Mouse (Mus musculus) kidney, adult 2 months (tissue): Measurements from ENCODE around the gene Lclat1. TPM values are rescaled to one million over a fixed set of nuclear protein-coding genes. Genes with fewer than 3 reads are reported as not detected.

ENCODE experiments used
- DNase-seq: peaks from one replicate; pipeline ENCODE4 v3.0.0; 2021
- H3K27ac ChIP-seq: fragments of 200-500 bp; 2 replicates; pipeline ENCODE4 v1.5.1; 2012; ENCODE audit warnings: low read depth, low read length, control low read depth, inconsistent platforms; ENCODE audit not compliant: insufficient read depth
- H3K27me3 ChIP-seq: fragments of 200-500 bp; replicated peaks from 2 replicates; pipeline ENCODE4 v1.6.1; 2012; ENCODE audit warnings: mild to moderate bottlenecking, moderate library complexity, low read length, inconsistent platforms; ENCODE audit not compliant: control insufficient read depth, insufficient read depth
- H3K36me3 ChIP-seq: fragments of 200-500 bp; 2 replicates; pipeline ENCODE4 v1.6.1; 2012; ENCODE audit warnings: mild to moderate bottlenecking, moderate library complexity, low read length, inconsistent platforms; ENCODE audit not compliant: control insufficient read depth, insufficient read depth
- H3K4me1 ChIP-seq: fragments of 200-500 bp; 2 replicates; pipeline ENCODE4 v1.6.1; 2011; ENCODE audit warnings: low read length; ENCODE audit not compliant: control insufficient read depth, insufficient read depth
- H3K4me3 ChIP-seq: fragments of 200-500 bp; 2 replicates; pipeline ENCODE4 v1.5.1; 2011; ENCODE audit warnings: mild to moderate bottlenecking, low read depth, low read length, control low read depth; ENCODE audit not compliant: insufficient read depth
- CTCF ChIP-seq: fragments of 200-500 bp; conservative IDR thresholded peaks from 2 replicates; pipeline ENCODE4 v1.5.1; 2011; ENCODE audit warnings: low read depth, mild to moderate bottlenecking, control low read depth, low read length, moderate library complexity, mixed read lengths; ENCODE audit not compliant: insufficient read depth, insufficient read length
- POLR2A ChIP-seq: fragments of 200-500 bp; IDR thresholded peaks from one replicate; pipeline ENCODE4 v1.6.1; 2011; ENCODE audit warnings: low read depth, low read length, control low read depth
- WGBS: fragments of 180-500 bp; shearing (Covaris S2); methylation state at CpG from one replicate; pipeline ENCODE4 v1.1.7; 2018; 5-methylcytosine and 5-hydroxymethylcytosine counted together
- polyA plus RNA-seq: library from polyadenylated mRNA; depleted of rRNA; stranded (reverse); fragments of >200 nt; gene quantifications from 2 replicates; pipeline ENCODE4 v1.2.3, GENCODE M21; 2012

Lclat1 gene
- polyA plus RNA-seq, 1 experiment, result 18.8 TPM

DNA sequence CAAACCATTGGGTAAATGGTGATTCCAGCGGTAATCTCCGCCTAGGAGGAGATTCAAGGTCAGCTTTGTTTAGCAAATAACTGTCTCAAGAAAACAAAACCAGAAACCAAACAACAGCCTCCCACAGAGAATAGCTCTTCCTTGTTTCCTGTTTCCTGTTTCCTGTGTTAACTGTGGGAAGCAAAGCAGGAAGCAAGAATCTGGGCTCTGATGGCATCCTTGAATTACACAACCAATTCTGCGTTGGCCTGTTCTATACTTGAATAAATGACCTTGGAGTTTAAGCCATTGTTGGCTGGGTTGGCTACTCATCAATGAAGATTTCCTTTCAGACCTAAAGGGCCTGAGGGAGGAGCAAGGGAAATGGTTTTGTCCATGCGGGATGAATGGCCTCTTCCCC lies 5.2 kb upstream of the Lclat1 start:
- Histone ChIP-seq H3K27me3 (no peaks in the 10 kb centered on the region), H3K27ac (0 out of 2 replicates have a peak overlapping the region, but pooled peaks have one; percentile 20), H3K4me1 (peaks cover 3% of the 10 kb centered on the region; the same call in 1 of the 2 replicates), H3K36me3 (no peaks in the 10 kb centered on the region), H3K4me3 (no peak overlapping the region)
- peak; percentile 29 for DNase-seq
- no peak for TF ChIP-seq CTCF
- TF ChIP-seq POLR2A, result no peak
- 73% methylated on average over 4 of the region's 4 CpGs for WGBS

DNA sequence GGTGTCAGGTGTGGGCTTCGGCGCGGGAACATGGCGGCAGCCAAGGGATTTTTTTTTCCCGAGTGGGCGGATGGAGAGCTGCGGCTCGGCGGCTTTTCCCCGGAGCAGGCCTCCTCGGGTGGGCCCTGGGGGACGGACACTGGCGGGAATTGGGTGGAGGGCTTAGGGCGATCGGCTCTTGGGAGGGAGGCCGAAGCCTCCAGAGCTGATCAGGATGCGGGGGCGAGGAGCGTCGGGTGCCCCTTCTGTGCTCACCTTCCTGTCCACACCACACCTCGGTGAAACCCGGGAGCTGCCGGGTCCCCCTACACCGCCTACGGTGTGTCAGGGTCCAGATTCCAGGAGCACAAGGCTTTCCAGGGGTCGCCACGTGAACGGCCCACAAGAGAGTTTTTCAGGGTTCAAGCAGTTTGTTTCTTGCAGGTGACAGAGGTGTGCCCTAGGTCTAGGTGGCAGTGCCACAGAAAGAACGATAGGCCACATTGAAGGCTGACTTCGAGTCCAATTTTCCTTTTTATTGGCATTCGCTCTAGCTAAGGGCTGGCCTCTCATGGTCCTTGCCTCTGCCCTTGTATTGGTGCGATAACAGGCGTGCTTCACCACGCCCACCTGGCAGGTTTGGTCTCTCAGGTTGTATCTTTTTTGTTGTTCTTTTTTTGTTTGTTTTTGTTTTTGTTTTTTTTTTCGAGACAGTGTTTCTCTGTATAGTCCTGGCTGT lies 544 bp downstream of the Lclat1 start:
- DNase-seq, result peak; percentile 25
- 0 out of 2 replicates have a peak overlapping the region, but pooled peaks have one; percentile 33 for H3K27ac ChIP-seq
- H3K4me1 ChIP-seq, result peaks cover 12% of the 10 kb centered on the region
- H3K4me3 ChIP-seq, result peak overlapping the region; percentile 96
- no peak for TF ChIP-seq POLR2A
- TF ChIP-seq CTCF, result no peak
- WGBS, result 3% methylated on average over 35 of the region's 35 CpGs
- no peaks in the 10 kb centered on the region for H3K36me3 ChIP-seq
- H3K27me3 ChIP-seq, result no peaks in the 10 kb centered on the region

DNA sequence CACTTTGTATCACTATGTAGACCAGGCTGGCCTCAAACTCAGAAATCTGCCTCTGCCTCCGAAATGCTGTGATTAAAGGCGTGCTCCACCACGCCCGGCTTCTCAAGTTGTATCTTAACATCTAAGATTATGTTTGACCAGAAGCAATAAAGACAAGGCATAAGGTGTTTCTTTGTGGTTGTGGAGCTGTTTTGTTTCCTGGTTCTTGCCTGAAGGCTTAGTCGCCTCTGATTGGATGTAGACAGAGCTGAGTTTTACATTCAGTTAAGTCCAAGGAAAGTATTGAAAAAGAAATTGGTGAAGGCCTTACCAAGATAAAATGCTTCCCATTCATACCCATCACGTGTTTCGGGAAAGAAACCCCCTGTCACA lies 1.1 kb downstream of the Lclat1 start:
- 71% methylated on average over 7 of the region's 7 CpGs for WGBS
- Histone ChIP-seq H3K27ac (no peak overlapping the region), H3K27me3 (no peaks in the 10 kb centered on the region), H3K4me3 (no peak overlapping the region), H3K4me1 (peaks cover 17% of the 10 kb centered on the region), H3K36me3 (no peaks in the 10 kb centered on the region)
- DNase-seq, result no peak
- TF ChIP-seq POLR2A, result no peak
- no peak for TF ChIP-seq CTCF

DNA sequence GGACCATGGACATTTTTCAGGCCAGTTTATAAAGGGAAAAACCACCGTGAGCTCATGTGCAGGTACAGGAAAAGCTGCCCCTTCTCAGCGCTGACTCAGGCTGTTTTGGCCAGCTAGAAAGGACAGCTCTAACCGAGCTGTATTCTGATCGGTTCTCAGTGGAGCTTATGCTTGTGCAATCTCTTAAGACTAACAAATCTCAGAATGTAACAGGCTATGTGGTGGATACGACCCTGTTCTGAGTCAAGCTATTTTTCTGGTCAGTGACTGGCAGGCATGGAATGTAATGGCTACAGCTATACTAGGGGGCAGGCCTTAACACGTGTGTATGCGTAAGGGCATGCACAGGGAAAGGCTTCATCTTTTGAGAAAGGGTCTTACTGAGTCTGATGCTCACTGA lies 4.3 kb downstream of the Lclat1 start:
- TF ChIP-seq CTCF (no peak), POLR2A (no peak)
- Histone ChIP-seq H3K4me3 (no peak overlapping the region), H3K36me3 (no peaks in the 10 kb centered on the region), H3K4me1 (peaks cover 17% of the 10 kb centered on the region), H3K27me3 (no peaks in the 10 kb centered on the region), H3K27ac (peak overlapping the region; percentile 67; the same call in 1 of the 2 replicates)
- DNase-seq, result peak; percentile 19
- 58% methylated on average over 7 of the region's 7 CpGs for WGBS

DNA sequence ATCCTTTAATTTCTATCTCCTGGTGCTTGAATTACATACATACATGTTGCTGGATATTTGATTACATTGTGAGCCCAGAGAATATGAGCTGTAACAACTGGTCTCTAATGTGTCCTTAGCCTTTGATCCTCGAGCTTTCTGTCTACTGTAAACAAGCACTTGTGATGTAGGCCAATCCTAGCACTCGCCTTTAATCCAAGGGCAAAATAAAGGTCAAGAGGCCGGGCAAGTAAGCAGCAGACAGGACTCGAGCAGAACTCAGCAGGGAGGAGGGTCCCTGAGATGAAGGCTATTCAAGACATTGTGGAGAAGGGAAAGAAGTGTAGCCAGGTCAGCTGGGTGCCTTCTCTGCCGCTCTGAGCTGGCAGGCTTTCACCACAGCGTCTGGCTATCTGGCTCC lies 4.8 kb downstream of the Lclat1 start:
- no peaks in the 10 kb centered on the region for H3K36me3 ChIP-seq
- TF ChIP-seq POLR2A, result no peak
- TF ChIP-seq CTCF, result no peak
- peak; percentile 73 for DNase-seq
- H3K27me3 ChIP-seq, result no peaks in the 10 kb centered on the region
- H3K4me3 ChIP-seq, result no peak overlapping the region
- H3K4me1 ChIP-seq, result peaks cover 14% of the 10 kb centered on the region
- peak overlapping the region; percentile 83 for H3K27ac ChIP-seq
- WGBS, result 31% methylated on average over 6 of the region's 6 CpGs

DNA sequence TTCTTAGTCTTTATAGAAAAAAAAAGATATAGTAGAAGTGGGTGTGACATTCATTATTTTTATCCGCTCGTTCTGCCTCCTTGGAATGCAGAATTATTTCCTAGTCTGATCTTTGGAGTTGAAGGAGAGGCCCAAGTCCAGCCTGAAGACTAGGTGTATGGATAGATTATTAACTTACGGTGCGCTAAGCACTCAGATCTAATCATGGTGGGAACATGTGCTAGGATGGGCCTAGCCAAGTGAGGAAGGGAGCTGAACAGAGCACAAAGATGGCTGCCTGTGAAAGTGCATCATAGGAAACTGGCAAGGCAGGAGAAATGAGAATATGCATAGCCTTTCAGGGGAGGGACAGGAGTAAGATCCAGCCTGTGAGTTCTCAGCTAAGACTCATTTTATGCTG lies 5.4 kb downstream of the Lclat1 start:
- Histone ChIP-seq H3K36me3 (no peaks in the 10 kb centered on the region), H3K27me3 (no peaks in the 10 kb centered on the region), H3K4me1 (peaks cover 14% of the 10 kb centered on the region), H3K27ac (peak overlapping the region; percentile 97), H3K4me3 (no peak overlapping the region)
- DNase-seq, result peak; percentile 85
- WGBS, result 43% methylated on average over 4 of the region's 4 CpGs
- TF ChIP-seq CTCF, result no peak
- no peak for TF ChIP-seq POLR2A

DNA sequence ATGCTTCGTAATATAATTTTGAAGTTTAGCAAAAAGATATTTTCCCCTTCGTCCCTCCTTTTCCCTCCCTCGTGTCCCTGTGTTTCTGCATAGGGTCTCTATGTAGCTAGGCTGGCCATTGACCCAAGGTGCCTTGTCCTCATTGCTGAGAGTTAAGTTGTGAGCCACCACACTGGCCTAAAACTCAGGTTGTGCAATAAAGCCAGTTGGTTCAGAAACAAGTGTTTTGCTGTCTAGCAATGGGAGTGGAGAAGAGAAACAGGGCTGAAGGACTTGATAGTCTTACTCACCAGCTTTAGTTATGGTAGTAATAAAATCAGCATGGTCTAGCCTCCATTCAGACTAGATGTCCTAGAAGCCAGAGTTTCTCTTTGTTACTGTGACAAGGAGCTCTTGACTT lies 10.3 kb downstream of the Lclat1 start:
- H3K4me1 ChIP-seq, result peaks cover 7% of the 10 kb centered on the region; the same call in 1 of the 2 replicates
- WGBS, result 92% methylated on average over 3 of the region's 3 CpGs
- H3K36me3 ChIP-seq, result no peaks in the 10 kb centered on the region; the same call in 1 of the 2 replicates
- no peak for DNase-seq
- TF ChIP-seq CTCF (no peak), POLR2A (no peak)
- no peak overlapping the region for H3K4me3 ChIP-seq
- no peaks in the 10 kb centered on the region for H3K27me3 ChIP-seq
- H3K27ac ChIP-seq, result no peak overlapping the region

DNA sequence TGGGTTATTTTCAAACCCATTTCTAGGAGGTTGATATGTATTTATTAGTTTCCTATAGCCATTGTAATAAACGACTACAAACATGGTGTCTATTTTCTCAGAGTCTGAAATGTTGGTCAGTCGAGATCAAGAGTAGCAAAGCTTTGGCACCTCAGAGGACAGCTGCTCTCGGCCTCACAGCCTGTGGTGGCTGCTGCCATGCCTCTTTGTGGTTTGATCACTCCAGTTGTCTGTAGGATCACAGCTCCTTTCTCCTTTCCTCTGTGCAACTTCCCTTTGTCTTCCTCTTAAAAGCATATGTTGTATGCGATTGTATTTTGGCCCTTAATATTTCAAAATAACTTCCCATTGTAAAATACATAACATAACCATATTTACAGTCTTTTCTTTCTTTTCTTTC lies 10.9 kb downstream of the Lclat1 start:
- TF ChIP-seq CTCF (no peak), POLR2A (no peak)
- Histone ChIP-seq H3K27me3 (no peaks in the 10 kb centered on the region), H3K36me3 (no peaks in the 10 kb centered on the region; the same call in 1 of the 2 replicates), H3K4me1 (peaks cover 2% of the 10 kb centered on the region; the same call in 1 of the 2 replicates), H3K4me3 (no peak overlapping the region), H3K27ac (no peak overlapping the region)
- 72% methylated on average over 4 of the region's 4 CpGs for WGBS
- no peak for DNase-seq
